Mouse (Mus musculus) MEL-GATA-1-ER (cell line): ENCODE measurements around the gene Dkk3.
"Not testable (repeated sequence)": the region's sequence is repeated elsewhere in the genome, so short reads cannot be mapped to it uniquely, and the experiment has no call there.

ENCODE experiments used
- DNase-seq: peaks from one replicate; pipeline ENCODE4 v3.0.0-alpha.2; 2012; ENCODE audit warnings: low read depth; ENCODE audit errors: extremely low read depth

The Dkk3 gene

GRCm38 (mm10) chr7:112169955-112170692, 11.3 kb upstream of the Dkk3 start:
- no peak for DNase-seq

GRCm38 (mm10) chr7:112165593-112165992, 6.7 kb upstream of the Dkk3 start:
- DNase-seq, result no peak

GRCm38 (mm10) chr7:112165032-112165431, 6.2 kb upstream of the Dkk3 start:
- not testable (repeated sequence) for DNase-seq

GRCm38 (mm10) chr7:112164430-112164829, 5.6 kb upstream of the Dkk3 start:
- no peak for DNase-seq

GRCm38 (mm10) chr7:112159835-112160234, 978 bp upstream of the Dkk3 start:
- no peak for DNase-seq

GRCm38 (mm10) chr7:112158316-112158741, 528 bp downstream of the Dkk3 start:
- DNase-seq, result no peak

GRCm38 (mm10) chr7:112157584-112158315, 1.1 kb downstream of the Dkk3 start:
- DNase-seq, result no peak

- no peak for DNase-seq
These were observed 3.7 kb downstream of the Dkk3 start for GRCm38 (mm10) chr7:112155194-112155593.

- no peak for DNase-seq
These were observed 4.4 kb downstream of the Dkk3 start for GRCm38 (mm10) chr7:112154445-112154844.

- no peak for DNase-seq
These were observed 9.7 kb downstream of the Dkk3 start for GRCm38 (mm10) chr7:112149113-112149512.

GRCm38 (mm10) chr7:112147979-112148378, 10.9 kb downstream of the Dkk3 start:
- DNase-seq, result no peak

- no peak for DNase-seq
These were observed 14.1 kb downstream of the Dkk3 start for GRCm38 (mm10) chr7:112144646-112145179.

GRCm38 (mm10) chr7:112143978-112144377, 14.9 kb downstream of the Dkk3 start:
- no peak for DNase-seq

GRCm38 (mm10) chr7:112143090-112143500, 15.8 kb downstream of the Dkk3 start:
- DNase-seq, result no peak

- DNase-seq, result no peak
These were observed 16.2 kb downstream of the Dkk3 start for GRCm38 (mm10) chr7:112142616-112143015.

GRCm38 (mm10) chr7:112140725-112141124, 18.1 kb downstream of the Dkk3 start:
- no peak for DNase-seq

- no peak for DNase-seq
These were observed 20.1 kb downstream of the Dkk3 start for GRCm38 (mm10) chr7:112138509-112139405.

- DNase-seq, result no peak
These were observed 20.7 kb downstream of the Dkk3 start for GRCm38 (mm10) chr7:112138168-112138508.

- DNase-seq, result no peak
These were observed 22.3 kb downstream of the Dkk3 start for GRCm38 (mm10) chr7:112136537-112136936.

- no peak for DNase-seq
These were observed 23.7 kb downstream of the Dkk3 start for GRCm38 (mm10) chr7:112135161-112135560.

GRCm38 (mm10) chr7:112133277-112133676, 25.6 kb downstream of the Dkk3 start:
- DNase-seq, result no peak

- DNase-seq, result no peak
These were observed 26.9 kb downstream of the Dkk3 start for GRCm38 (mm10) chr7:112132005-112132404.
